Mouse (Mus musculus) erythroblast, embryonic 14.5 days (primary cell): ENCODE data around the gene 9430097D07Rik. TPM values are rescaled to one million over a fixed set of nuclear protein-coding genes. Genes with fewer than 3 reads are reported as not detected.

Experiments used
- H3K27me3 ChIP-seq: 2 replicates; pipeline ENCODE4 v1.6.1; 2012; ENCODE audit warnings: inconsistent platforms; ENCODE audit not compliant: control insufficient read depth
- H3K36me3 ChIP-seq: 2 replicates; pipeline ENCODE4 v1.6.1; 2012; ENCODE audit warnings: mild to moderate bottlenecking, inconsistent platforms; ENCODE audit not compliant: control insufficient read depth
- H3K4me1 ChIP-seq: 2 replicates; pipeline ENCODE4 v1.6.1; 2012; ENCODE audit warnings: inconsistent platforms; ENCODE audit not compliant: control insufficient read depth
- H3K4me3 ChIP-seq: replicated peaks from 2 replicates; pipeline ENCODE3; 2012; ENCODE audit warnings: moderate library complexity, mild to moderate bottlenecking, inconsistent platforms
- H3K9me3 ChIP-seq: 2 replicates; pipeline ENCODE4 v1.6.1; 2012; ENCODE audit warnings: low read length, inconsistent platforms, mixed read lengths; ENCODE audit not compliant: control insufficient read depth
- GATA1 ChIP-seq: IDR thresholded peaks from 2 replicates; pipeline ENCODE4 v1.6.1; 2012; ENCODE audit warnings: low read length, inconsistent platforms, mixed read lengths
- TAL1 ChIP-seq: IDR thresholded peaks from 3 replicates; pipeline ENCODE4 v1.6.1; 2012; ENCODE audit warnings: low read length, inconsistent platforms, mixed read lengths
- polyA plus RNA-seq: library from polyadenylated mRNA; stranded (reverse); fragments of >175 nt; gene quantifications from 2 replicates; pipeline ENCODE4 v1.2.3, GENCODE M21; 2012

9430097D07Rik gene
- polyA plus RNA-seq, 1 experiment, result not detected

DNA sequence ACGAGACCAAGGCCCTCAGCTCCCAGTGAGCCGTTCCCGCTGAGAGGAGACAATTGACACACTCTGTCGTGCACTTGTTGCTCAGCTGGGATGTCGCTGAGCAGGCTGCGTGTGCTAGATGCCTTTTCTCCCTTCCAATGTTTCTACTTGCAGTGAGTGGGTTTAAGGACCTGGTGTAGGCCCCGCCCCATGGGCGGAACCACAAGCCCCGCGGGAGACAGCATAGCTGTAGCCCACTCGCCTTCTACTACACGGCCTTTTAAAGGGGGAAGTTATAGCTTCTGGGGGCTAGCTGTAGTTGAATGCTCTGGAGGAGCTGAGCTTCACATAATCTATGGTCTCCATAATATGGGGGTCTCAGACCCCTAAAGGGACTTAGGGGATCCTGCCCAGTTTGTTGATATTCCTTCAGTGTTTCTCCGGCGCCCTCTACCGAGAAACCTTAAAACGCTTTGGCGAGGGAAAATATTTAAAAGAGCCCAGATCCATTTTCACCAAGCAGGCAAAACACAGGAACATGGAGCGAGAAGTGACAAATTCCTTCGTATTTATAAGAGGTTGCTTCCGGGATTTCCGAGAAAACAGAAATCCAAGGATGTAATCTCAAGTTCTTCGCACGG, 35.2 kb upstream of the 9430097D07Rik start:
- TF ChIP-seq GATA1 (no peak), TAL1 (no peak)
- Histone ChIP-seq H3K4me1 (peaks cover 65% of the 10 kb centered on the region), H3K27me3 (no peaks in the 10 kb centered on the region), H3K9me3 (0 out of 2 replicates have a peak, but pooled peaks cover 2% of the 10 kb centered on the region), H3K36me3 (peaks cover 29% of the 10 kb centered on the region), H3K4me3 (peak overlapping the region; percentile 55)

DNA sequence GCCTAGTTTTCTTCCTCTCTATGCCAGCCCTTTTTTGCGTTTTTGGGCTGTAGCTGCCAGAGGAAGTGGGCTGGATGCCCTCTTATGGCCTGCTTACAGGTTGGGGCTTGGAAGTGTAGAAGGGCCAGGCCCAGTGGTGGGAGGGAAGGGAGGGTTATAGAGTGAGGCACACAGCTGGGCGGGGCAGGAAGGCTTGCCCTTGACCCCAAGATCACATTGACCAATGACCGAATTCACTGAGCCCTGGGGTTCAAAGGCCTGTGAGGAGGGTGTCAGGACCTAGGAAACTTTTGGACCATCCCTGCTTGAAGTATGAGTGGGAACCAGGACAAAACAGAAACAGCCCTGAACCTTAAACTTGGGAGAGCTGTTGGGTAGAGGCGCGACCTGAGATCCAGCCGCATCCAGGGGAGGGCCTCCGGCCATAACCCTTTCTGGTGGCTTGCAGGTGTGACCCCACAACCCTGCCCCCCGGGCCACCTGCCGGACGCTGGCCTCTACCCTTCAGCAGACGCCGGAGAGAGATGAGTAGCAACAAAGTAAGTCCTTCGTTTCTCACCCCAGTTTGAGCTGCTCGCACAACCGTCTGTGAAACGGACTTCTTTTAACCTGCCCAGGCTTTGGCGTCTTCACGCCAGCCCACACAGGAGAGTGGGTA, 33.4 kb upstream of the 9430097D07Rik start:
- Histone ChIP-seq H3K27me3 (no peaks in the 10 kb centered on the region), H3K4me1 (peaks cover 65% of the 10 kb centered on the region), H3K9me3 (0 out of 2 replicates have a peak, but pooled peaks cover 2% of the 10 kb centered on the region), H3K36me3 (peaks cover 17% of the 10 kb centered on the region), H3K4me3 (peak overlapping the region; percentile 70)
- TF ChIP-seq GATA1 (no peak), TAL1 (no peak)

- Histone ChIP-seq H3K4me3 (peak overlapping the region; percentile 70), H3K4me1 (peaks cover 65% of the 10 kb centered on the region), H3K36me3 (peaks cover 12% of the 10 kb centered on the region), H3K27me3 (no peaks in the 10 kb centered on the region), H3K9me3 (0 out of 2 replicates have a peak, but pooled peaks cover 2% of the 10 kb centered on the region)
- TF ChIP-seq TAL1 (no peak), GATA1 (no peak)
These were observed 32.8 kb upstream of the 9430097D07Rik start for GRCm38 (mm10) chr2:32608141-32608777.

DNA sequence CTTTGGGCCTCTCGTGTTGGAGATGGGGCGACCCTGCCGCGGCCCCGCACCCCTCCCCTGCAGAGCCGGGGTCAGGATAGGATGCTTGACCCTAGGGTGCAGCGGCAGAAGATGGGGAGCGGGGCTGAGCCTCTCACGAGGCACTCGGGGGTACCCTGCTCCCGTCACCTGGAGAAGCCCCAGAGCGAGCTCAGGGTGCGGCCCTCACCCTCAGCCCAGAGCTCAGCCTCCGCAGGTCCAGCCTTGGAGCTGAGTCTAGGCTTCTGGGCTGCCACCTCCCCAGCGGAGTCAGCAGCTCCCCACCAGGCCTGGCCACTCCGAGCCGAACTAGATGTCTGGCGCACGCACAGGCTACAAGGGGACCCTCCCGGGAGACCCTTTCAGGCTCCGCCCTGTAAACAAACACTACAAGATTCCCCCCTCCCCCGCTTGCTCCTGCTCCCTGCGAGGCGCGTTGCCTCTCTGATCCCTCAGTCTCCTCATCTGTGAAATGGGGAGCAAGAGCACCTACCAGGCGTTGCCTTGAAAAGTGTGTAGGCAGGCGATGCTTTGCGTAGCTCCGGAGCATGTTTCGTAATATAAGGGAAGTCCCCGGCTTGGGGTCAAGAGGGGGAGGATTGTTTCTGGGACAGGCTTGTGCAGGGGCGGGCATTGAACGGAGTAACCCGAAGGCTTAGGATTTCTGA, 31.9 kb upstream of the 9430097D07Rik start:
- H3K36me3 ChIP-seq, result peaks cover 5% of the 10 kb centered on the region
- TF ChIP-seq TAL1 (no peak), GATA1 (no peak)
- peaks cover 69% of the 10 kb centered on the region for H3K4me1 ChIP-seq
- H3K9me3 ChIP-seq, result 0 out of 2 replicates have a peak, but pooled peaks cover 2% of the 10 kb centered on the region
- peak overlapping the region; percentile 70 for H3K4me3 ChIP-seq
- no peaks in the 10 kb centered on the region for H3K27me3 ChIP-seq

DNA sequence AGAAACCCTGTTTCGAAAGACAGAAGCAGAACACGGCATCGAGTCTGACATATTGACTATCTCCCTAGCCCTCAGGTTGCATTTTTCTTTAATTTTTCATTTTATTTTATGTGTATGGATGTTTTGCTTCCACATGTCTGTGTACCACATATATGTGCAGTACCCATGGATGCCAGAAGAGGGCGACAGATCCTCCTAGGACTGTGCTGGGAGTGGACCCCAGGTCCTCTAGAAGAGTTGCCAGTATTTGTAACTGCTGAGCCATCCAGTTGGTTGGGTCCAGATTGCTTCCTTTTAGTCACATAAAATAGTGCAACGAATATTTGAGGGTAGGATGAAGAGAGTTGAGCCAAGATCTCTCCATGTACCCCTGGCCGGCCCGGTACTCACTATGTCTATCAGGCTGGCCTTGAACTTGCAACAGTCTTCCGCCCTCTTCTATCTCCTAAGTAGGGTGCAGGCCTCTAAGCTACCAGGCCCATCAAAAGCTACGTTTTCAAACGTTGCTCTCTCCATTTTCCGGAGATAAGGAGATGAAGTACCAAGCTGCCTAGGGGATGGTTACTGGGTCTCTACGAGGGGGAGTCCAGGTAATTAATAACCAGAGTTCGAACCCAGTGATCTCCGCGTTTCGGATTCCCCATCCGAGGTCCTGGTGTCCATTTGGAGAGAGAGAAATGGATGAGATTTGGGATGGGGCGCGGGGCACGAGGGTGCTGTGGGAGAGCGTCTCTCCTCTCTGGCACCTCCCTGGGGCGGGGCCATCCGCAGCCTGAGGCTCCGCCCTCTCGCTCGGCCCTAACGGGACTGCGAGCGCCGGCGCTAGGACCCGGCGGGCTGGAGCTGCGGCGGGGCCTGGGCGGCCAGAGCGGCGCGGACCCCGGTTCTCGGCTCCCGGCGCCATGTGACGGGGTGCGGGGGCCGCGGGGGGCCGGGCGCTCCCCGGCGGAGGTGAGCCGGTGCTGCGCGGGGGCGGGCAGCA, 31.0 kb upstream of the 9430097D07Rik start:
- TF ChIP-seq GATA1 (no peak), TAL1 (no peak)
- Histone ChIP-seq H3K27me3 (no peaks in the 10 kb centered on the region), H3K9me3 (no peaks in the 10 kb centered on the region), H3K36me3 (no peaks in the 10 kb centered on the region), H3K4me3 (peak overlapping the region; percentile 70), H3K4me1 (peaks cover 69% of the 10 kb centered on the region)

DNA sequence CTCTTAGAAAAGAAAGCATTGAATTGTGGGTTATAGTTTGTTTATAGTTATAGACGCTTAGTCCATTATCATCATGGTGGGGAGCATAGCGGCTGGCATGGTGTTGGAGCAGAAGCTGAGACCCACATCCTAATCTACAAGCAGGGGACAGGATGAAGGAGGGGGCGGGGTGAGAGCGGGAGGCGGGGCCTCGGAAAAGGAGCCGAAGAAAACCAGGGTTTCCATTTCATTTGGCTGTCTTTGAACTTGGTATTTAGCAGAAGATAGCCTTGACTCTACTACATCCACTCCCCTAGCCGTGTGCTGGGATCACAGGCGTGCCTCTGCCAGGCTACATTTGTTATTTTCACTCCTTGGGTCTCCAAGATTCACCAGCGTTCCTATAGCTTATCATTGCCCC, 29.1 kb upstream of the 9430097D07Rik start:
- Histone ChIP-seq H3K4me1 (peaks cover 60% of the 10 kb centered on the region), H3K4me3 (no peak overlapping the region), H3K9me3 (no peaks in the 10 kb centered on the region), H3K27me3 (no peaks in the 10 kb centered on the region), H3K36me3 (no peaks in the 10 kb centered on the region)
- no peak for TF ChIP-seq TAL1
- no peak for TF ChIP-seq GATA1

GRCm38 (mm10) chr2:32602600-32603054, 27.1 kb upstream of the 9430097D07Rik start:
- peaks cover 41% of the 10 kb centered on the region for H3K4me1 ChIP-seq
- TF ChIP-seq GATA1, result no peak
- TF ChIP-seq TAL1, result no peak
- no peaks in the 10 kb centered on the region for H3K9me3 ChIP-seq
- H3K36me3 ChIP-seq, result peaks cover 2% of the 10 kb centered on the region
- H3K27me3 ChIP-seq, result no peaks in the 10 kb centered on the region
- peak overlapping the region; percentile 51 for H3K4me3 ChIP-seq

GRCm38 (mm10) chr2:32601417-32602065, 26.1 kb upstream of the 9430097D07Rik start:
- Histone ChIP-seq H3K27me3 (no peaks in the 10 kb centered on the region), H3K9me3 (no peaks in the 10 kb centered on the region), H3K36me3 (peaks cover 11% of the 10 kb centered on the region), H3K4me3 (no peak overlapping the region), H3K4me1 (peaks cover 30% of the 10 kb centered on the region)
- TF ChIP-seq GATA1 (no peak), TAL1 (no peak)
